13 mouse cellular contexts compared by ENCODE assay signal in the genomic region with DNA sequence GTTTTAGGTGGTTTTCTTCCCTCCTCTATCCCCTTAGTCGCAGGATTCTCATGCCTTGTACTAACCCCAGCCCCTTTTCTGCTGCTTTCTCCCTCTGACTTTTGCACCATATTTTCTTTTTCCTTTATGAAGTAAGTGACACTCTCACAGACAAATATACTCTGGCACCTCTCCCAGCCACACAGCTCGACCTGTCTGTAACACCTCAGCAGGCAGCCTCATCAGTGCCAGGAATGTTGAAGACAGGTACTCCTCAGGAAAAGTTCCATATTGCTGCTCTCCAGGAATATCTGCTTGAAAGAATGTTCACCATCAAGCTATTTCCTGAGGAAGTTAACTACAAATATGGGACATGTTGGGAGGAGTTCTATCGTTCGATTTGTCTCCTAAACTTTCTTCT.
"Had no signal": no experiment of that assay in that cellular context is flagged by ENCODE, and none has a peak within 500 bp of the region (broad histone marks: within the 10 kb centered on the region; RNA-seq: fewer than 3 reads in every experiment).

No protein-coding gene starts in this region.

- DNase-seq: gastrocnemius, adult 2 months; gastrocnemius, postnatal 10 days; gastrocnemius, postnatal 25 days; heart, adult 18-20 months; heart, postnatal 10 days; heart, postnatal 4 days; kidney, adult 18-20 months; kidney, adult 8-10 months; kidney, postnatal 10 days; kidney, postnatal 25 days; kidney, postnatal 4 days; liver; liver, embryonic 13.5 days had no signal
